Mouse (Mus musculus): ENCODE measurements around the gene Gm28891.
"Not testable (repeated sequence)": the region's sequence is repeated elsewhere in the genome, so short reads cannot be mapped to it uniquely, and the experiment has no call there.

The Gm28891 gene

GRCm38 (mm10) chrY:60240902-60241301, at the start of gene Gm28891:
Gene Gm28891 (plus strand): TSS chrY:60241202.
- TF ChIP-seq GATA4 (IDR thresholded peaks at IDR 0.05; ENCODE audit: insufficient replicate concordance, low read length): not testable (repeated sequence)

All from liver, adult (tissue).